Mouse (Mus musculus) gastrocnemius, postnatal 14 days (tissue): Measurements from ENCODE around the gene Psmb5. TPM values are rescaled to one million over a fixed set of nuclear protein-coding genes. Genes with fewer than 3 reads are reported as not detected.
A peak's percentile ranks its signal among the peaks of the same experiment; 100 is the strongest.

ENCODE experiments used
- DNase-seq: peaks from one replicate; pipeline ENCODE4 v3.0.0; 2021; ENCODE audit warnings: mixed read lengths
- intact Hi-C: fragments of 180-260 bp; cut with DNase I; formaldehyde crosslinking; loops from one replicate; pipeline ENCODE4 v1.15.1; 2025; ENCODE audit warnings: low total_unique reads
- total RNA-seq, 2 experiments: library from RNA; stranded (reverse); gene quantifications; 2 replicates each; pipeline ENCODE4 v1.2.3; 2021

Psmb5 gene
- total RNA-seq, 2 experiments from 2014 or later = 196 to 203 TPM

DNA sequence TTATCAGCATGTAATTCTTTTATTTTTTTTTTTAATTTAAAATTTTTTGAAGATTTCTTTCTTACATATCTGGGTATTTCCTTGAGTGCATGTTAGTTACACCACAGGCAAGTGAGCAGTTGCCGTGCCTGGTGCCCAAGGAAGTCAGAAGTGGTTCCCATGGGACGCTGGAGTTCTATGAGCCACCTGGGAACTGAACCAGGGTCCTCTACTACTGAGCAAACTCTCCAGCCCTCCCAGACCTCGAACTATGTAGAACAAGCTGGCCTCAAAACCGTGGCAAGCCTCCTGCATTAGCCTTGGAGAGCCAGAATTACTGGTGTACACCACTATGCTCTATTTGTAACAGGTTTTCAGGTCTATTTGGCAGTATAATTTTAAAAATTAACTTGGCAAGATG lies 15.2 kb downstream of the Psmb5 start:
- intact Hi-C loops = no loop called here
- DNase-seq = no peak

GRCm38 (mm10) chr14:54601601-54602000 lies 16.2 kb downstream of the Psmb5 start:
- no peak for DNase-seq
- intact Hi-C loops = no loop called here

GRCm38 (mm10) chr14:54597084-54597483 lies 20.7 kb downstream of the Psmb5 start:
- intact Hi-C loops = no loop called here
- no peak for DNase-seq

DNA sequence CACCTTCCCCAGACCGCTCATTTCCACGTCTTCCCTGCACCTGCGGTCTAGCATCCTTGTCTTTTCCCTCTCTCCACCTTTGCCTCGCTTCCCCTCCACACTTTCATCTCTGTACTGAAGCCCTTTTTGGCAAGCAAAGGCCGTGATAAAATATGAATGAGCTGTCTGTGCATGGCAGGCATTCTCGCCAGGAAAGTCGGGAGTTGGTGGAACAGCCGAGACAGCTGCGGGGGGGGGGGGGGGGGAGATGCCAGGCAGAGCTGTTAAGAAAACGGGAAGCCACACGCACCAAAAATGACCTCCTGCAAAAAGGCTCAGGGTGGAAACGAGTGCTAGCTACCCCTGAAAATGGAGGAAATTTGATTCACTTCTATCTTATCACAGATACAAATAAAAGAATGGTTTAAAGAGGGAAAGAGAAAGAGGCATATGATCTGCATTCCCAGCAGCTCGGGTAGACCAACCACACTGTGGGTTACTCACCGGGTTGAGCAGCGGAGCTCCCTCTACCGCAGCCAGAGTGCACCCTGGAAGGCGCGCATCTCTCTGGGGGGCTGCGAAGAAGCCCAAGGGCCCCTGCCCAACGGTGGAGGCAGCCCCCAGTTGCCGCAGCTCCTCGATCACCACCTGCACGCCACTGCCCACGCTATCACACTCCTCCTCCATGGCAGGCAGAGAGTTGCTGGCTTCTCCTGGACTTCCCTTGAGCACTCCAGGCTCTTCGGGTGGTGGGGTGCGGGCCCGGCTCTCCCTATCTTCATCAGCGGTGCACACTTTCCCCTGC lies 23.0 kb downstream of the Psmb5 start:
- DNase-seq = no peak
- intact Hi-C loops = no loop called here

- intact Hi-C loops = no loop called here
- no peak for DNase-seq
Observed at GRCm38 (mm10) chr14:54594055-54594454, 23.8 kb downstream of the Psmb5 start.

DNA sequence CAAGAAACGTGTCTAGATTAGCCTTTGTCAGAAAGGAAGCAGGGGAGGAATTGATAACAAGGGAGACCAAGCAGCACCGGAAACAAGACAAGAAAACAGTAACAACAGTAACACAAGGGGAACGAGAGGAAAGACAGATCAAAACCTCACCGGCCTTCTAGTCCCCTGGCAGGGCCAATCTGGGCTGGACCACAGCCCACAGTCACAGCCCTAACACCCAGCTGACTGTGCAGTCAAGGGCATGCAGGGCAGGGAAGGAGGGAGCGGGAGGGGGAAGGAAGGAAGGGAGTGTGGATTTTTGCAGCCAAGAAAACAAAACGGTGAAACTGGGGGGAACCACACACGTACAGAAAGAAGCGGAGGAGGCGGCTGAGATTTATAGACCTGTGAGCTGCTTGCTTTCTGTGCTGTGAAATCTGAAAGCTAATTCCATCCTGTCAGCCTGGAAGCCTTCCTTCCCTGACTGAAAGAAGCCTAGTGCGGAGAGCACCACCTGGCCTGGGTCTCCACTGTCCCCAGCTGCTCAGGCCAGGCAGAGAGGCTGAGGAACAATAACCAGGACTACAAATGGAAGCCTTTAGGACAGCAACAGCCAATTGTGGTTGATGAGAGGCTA lies 25.4 kb downstream of the Psmb5 start:
- intact Hi-C loops = no loop called here
- DNase-seq = peak; percentile 47

- intact Hi-C loops = no loop called here
- no peak for DNase-seq
Observed at GRCm38 (mm10) chr14:54591056-54591455, 26.8 kb downstream of the Psmb5 start.

GRCm38 (mm10) chr14:54583681-54584338 lies 34.0 kb downstream of the Psmb5 start:
- intact Hi-C loops = loop anchor here (5.0 kb wide), 1 partner anchor 53 kb away; no protein-coding TSS in a partner anchor
- peak; percentile 62 for DNase-seq

DNA sequence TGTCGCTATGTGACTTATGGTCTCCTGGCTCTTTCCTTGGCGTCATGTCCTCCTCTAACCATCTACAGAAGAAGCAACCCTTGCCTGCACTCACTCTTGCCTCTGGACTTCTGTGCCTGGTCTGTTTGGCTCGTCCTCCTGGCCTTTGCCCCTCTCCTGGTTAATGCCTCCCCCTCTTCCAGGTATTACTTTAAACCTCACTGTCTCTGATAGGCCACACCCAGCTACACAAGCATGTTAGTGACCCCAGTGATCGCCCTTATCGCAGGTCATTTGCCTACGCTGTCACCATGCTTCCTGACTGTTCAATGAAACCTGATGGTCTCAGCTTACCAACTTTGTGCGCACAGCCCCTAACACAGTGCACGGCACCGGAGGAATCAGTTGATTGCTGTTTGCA lies 35.3 kb downstream of the Psmb5 start:
- intact Hi-C loops = loop anchor here (5.0 kb wide), 1 partner anchor 55 kb away; no protein-coding TSS in a partner anchor
- no peak for DNase-seq

DNA sequence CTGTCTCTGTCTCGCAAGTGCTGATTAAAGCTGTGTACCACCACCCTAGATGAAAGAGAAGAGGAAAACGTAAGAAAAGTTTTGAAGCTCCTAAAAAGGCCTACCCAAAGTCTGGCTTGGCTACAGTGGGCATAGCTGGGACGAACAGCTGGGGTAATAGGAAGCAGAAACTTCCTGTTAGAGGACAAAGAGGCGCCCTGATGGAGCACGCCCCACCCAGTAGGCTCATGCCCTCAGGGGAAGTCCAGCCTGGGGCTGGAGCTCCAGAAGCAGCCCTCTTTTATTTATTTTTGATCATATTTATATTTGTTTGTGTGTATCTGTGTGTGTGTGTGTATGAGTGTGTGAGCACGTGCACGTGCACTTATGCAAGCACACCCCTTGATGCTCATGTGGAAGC lies 38.2 kb downstream of the Psmb5 start:
- intact Hi-C loops = loop anchor here (5.0 kb wide), 1 partner anchor 58 kb away; no protein-coding TSS in a partner anchor
- no peak for DNase-seq

- intact Hi-C loops = no loop called here
- no peak for DNase-seq
Observed at GRCm38 (mm10) chr14:54578063-54578462, 39.8 kb downstream of the Psmb5 start.

DNA sequence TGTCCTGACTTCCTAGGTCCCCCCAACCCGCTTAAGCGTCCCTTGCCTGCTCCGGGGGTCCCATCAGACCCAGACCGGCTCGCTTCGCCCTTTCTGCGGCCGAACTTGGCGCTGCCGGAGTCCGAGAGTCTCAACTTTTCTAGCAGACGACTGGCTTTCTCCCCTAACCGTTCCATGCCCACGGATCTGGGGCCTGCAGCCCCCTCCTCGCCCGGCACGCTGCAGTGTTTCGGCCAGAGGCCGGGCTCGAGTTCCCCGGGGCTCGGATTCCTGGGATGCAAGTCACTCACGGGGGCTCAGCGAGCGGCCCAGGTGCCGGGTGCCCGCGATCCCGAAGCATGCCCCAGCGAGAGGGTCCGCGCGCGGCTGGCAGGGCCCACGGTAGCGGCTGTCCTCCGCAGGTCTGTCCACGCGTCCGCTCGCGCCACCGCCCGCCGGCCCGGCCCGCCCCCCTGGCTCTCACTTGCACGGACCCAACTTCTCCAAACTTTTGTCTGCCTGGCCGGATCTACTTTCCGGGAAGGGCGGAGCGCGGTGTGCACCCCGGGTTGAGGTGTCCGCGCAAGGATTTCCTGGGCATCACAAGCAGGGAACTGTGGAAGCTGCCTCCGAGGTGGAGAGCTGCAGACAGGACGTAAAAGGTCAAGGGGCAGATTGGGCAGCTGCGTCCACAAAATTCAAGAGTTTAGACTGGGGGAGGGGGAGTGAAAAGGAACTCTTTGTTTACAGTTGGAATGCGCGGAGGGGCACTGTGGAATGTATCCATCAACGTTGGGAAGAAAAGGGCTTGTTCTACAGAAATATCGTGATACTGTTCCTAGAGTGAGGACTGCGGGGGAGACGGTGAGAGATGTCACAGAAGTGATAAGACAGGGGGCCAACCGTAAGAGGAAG lies 40.5 kb downstream of the Psmb5 start, which contains the start of gene Ajuba:
Gene Ajuba, minus strand, starts transcription at position 470 of the 894 bp plus-strand sequence.
- intact Hi-C loops = no loop called here
- DNase-seq = peak; percentile 92

DNA sequence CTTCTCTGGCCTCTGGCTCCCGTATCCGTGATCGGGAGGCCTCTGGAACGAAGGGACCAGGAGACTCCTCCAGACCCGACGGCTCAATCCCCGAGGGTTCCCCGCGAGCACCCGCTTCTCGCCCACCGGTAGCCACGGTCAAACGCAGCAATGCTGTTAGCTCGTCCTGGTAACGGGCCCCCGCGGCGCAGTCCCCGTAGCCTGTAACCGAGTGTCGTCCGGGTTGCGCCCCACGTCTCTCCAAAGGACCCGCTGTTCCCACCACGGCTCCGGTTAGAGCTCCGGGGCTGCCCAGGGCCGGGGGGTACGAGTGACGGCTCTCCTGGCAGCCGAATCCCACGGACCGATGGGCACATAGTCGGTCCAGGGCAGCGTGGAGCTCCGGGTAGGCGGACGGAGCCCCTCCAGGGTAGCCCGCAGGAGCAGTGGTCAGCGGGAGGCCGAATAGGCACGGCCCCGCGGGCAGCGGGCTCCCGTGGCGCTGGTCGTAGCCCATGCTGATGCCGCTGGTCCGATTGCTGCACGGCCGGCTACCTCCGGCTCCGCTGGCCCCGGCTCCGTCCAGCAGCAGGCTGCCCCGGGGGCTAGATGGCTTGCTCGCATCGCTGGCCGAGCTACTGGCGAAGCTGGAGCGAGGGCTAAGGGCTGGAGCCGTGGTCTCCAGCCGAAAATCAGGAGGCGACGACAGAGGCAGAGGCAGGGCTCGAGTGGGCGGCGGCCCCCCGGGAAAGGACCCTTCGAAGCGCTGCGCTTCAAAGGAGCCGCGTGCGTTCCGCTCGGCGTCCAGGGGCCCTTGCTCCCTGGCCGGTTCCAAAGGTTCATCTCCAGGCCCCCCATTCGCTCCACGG lies 41.4 kb downstream of the Psmb5 start:
- intact Hi-C loops = no loop called here
- DNase-seq = peak; percentile 40

- intact Hi-C loops = no loop called here
- peak; percentile 75 for DNase-seq
Observed at GRCm38 (mm10) chr14:54575631-54576030, 42.2 kb downstream of the Psmb5 start.

DNA sequence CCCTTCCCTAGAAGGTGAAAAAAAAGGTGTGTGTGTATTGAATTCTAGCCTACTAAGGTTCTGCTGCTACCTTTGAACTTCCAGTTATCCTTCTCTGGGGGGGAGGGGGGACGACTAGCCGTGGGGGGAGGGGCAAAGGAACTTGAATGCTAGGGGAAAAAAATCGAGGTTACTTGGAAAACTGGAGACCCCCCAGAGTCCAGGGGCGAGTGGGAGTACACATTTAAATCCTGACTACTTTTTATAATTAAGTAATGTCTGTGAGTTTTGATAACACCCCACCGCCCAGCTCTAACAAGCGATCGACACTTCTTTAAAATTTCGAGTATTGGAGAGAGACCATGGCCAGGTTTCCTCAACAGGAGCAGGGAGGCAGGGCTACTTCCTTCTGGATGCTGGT lies 42.8 kb downstream of the Psmb5 start:
- DNase-seq = no peak
- intact Hi-C loops = no loop called here

DNA sequence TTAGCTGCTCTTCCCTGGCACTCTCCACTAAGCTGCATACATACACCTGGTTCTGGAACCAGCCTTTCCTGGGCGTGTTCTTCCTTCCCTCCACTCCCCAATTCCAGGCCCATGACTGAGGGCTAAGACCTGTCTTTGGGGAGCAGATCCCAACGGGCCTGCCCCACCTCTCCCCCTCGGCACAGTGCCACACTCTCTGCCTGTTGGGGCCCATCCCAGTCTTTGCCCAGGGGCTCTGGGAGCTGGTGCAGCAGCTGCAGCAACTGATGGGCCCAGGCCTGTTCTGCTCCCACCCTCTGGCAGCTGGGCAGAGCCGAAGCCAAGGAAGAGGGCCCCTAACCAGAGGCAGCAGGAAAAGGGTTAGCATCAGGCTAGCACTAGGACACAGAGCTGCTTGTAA lies 43.6 kb downstream of the Psmb5 start:
- peak; percentile 35 for DNase-seq
- intact Hi-C loops = no loop called here

- intact Hi-C loops = no loop called here
- no peak for DNase-seq
Observed at GRCm38 (mm10) chr14:54572790-54573736, 44.8 kb downstream of the Psmb5 start.

DNA sequence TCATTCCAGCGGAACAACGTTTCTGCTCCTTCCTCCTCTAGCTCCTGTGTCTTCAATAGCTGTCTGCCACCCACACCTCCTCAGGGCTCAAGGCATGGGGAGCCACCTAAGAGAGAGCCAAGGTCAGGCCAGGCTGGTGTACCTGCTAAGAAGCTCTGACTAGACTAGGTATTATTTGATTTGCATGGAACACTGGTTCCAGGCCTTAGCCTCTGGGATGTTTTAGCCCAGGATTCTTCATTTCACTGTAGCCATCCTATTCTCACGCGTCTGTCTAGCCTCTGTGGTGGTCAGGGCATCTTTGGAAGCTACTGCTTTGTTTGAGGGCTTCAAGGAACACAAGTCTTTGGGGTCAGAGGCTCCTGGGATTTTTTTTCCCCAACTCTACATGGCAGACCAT lies 45.7 kb downstream of the Psmb5 start:
- no peak for DNase-seq
- intact Hi-C loops = no loop called here
